Mouse (Mus musculus): ENCODE measurements around the gene Olfr315. TPM values are rescaled to one million over a fixed set of nuclear protein-coding genes. Genes with fewer than 3 reads are reported as not detected.
"Not testable (repeated sequence)": the region's sequence is repeated elsewhere in the genome, so short reads cannot be mapped to it uniquely, and the experiment has no call there.

The Olfr315 gene
- not detected for total RNA-seq (2021)
- not detected in 2 replicates for polyA plus RNA-seq (2012; rRNA removed)
- long read RNA-seq: 0 reads

DNA sequence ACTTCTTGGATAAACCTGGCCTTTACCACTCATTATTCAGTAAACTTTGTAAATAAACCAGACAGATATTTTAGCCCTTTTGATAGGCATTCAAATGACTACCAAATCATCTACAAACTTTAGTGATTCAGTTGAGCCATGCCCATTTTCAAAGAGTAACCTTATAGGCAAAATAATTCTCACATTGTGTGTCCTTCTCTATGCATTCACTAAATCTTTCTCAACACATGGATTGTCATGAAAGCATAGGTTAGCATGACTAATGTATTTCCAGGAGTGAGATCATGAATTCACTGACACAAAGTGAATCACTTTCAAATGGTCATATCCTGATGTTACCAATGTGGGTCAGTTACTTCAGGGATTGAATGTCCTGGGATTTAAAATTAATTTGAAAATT is at the start of gene Olfr315:
Gene Olfr315 (plus strand): TSS at position 301 of the 400 bp plus-strand sequence.
- DNase-seq: no peak

DNA sequence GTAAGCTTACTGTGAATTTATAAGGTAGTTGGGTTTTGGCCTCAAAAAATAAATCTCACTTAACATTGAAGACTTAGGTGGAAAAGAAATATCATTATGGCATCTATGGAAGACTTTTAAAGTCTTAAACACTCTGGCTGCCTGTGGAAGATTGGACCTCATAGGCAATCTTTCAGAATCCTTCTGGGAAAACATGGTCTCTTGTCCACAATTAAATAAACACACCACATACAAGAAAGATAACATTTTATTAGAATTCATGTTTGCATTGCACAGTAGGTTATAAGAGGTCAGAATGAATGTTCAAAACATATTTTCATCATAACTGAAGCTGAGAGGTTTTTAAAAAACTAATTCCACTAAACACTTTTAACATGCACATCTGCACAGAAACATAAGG is 49.1 kb upstream of the Olfr315 start, which contains the start of gene Olfr318:
Gene Olfr318 (minus strand): TSS at position 101 of the 400 bp plus-strand sequence.
- DNase-seq: no peak

DNA sequence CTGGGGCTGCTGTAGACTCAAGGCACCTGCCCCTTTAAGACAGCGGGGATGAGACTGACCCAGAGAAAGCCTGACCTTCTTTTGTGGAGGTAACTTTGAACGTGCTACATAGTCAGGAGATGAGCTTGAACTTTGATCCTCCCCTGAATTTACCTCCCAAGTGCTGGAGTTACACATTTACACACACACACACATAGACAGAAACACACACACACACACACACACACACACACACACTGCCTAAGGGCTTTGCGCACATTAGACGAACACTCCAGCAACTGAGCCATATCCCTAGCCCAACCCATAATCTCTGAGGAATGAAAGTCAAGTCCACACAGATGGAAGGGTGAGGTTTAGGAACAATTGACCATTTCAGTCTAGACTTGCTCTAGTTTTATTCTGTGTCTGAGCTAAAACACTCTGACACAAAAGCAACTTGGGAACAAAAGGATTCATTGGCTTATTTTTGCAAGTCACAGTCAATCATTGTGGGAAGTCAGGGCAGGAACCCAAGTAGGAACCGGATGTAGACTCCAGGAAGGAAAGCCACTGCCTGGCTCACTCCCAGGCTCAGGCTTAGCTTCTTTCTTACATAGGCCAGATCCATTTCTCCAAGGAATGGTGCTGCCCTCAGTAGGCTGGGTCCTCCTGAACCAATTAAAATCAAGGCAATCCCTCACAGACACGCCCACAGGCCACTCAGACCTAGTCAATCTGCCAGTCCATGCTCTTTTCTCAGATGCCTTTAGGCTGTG is 44.9 kb upstream of the Olfr315 start:
- not testable (repeated sequence) for DNase-seq

DNA sequence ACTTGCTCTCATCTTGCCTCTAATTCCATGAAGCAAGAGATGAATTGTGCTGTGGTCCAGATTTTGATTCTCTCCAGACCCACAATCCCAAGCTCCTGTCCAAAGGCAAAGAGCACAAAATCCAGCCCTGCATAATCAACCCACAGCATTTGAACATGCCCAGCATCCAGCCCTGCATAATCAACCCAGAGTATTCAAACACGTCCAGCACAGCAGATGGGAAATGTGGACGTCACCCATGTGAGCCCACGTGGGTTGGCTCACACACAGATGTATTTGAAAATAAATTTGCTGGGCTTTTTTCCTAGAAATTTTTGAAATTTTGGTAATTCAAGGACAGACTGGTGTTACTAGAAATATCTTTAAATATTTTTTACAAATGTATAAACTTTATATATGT is 39.6 kb upstream of the Olfr315 start:
- DNase-seq: no peak

DNA sequence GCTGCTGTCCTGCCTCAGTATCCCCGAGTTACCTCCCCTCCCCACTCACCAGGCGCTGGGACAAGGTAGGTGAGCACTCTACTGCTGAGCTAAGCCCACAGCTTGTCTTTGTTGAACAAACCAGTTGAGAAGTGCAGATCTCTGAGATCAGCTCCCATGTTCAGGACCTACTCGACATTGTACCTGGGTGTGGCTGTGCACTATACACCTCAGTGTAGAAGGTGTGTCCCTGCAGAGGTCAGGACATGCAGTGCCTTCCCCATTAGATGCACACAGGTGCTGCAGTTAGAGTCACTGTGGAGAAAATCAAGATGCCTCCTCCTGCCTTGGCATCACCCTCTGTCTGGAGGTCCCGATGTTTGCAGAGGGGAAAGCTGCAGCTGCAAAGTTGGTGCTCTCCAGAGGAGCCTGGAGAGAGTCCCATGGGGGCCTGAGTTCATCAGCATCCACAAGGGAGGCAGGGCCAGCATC is 34.2 kb upstream of the Olfr315 start, which contains the start of gene Olfr317:
Gene Olfr317 (minus strand): TSS at position 421 of the 471 bp plus-strand sequence.
- DNase-seq: no peak

DNA sequence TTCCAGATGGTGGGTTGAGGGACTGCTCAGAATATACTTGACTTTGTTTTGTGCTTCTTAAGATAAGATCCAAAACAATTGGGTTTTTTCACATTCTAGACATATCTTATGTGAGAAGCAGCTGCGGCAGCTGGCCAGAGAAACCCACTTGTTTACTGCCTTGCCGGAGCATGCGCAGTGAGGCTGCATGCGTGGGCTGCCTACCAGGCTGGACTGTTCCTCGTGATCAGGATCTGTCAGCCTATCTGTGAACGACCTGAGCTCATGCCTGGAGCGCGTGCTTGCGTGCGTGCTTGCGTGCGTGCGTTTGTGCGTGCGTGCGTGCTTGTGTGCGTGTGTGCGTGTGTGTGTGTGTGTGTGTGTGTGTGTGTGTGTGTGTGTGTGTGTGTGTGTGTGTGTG is 21.9 kb upstream of the Olfr315 start:
- DNase-seq: not testable (repeated sequence)

DNA sequence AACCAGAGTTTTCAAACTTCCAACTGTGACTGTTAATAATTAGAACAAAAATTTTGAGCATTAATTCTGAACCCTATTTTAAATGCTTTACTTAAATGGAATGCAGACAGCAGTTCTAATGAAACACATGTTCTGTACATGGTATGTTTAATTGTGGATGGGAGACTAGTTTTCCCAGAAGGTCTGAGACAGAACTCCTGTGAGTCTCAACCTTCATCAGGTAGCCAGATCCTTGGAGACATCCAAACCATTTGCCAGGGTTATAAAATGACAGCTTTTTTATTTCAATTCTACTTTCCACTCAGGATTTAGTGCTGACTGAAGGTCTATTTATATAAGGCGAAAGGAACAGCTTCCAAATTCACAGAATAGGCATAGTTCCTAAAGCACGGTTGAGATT is 20.6 kb upstream of the Olfr315 start, which contains the start of gene Olfr316:
Gene Olfr316 (plus strand): TSS at position 301 of the 400 bp plus-strand sequence.
- no peak for DNase-seq

DNA sequence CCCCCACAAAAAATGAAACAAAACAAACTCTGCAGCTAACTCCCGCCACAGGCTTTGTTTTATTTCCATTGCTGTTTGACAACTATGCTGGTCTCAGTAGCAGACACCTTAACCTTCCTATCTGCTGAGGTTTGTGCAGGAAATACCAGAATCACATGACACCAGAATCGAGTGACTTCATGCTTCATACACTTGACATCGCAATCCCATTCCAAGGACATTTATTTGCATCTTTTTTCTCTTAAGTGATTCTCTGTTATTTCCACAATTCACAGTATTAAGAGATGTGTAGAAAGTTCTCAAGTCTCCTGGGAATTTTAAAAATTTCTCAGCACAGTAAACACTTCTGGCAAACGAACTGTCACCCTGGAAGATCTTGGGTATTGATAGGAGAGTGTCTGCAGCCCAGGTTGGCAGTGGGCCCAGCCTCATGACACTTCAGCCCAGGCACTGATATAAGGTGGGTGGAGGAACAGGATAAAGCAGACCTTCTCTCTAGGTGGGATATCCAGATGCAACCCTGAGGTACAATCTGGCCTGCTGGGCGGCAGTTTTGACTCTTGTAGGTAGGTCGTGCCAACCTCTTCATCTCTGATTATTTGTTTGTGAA is 9.6 kb downstream of the Olfr315 start, which contains the start of gene Olfr314:
Gene Olfr314 (plus strand): TSS at position 473 of the 610 bp plus-strand sequence.
- no peak for DNase-seq

DNA sequence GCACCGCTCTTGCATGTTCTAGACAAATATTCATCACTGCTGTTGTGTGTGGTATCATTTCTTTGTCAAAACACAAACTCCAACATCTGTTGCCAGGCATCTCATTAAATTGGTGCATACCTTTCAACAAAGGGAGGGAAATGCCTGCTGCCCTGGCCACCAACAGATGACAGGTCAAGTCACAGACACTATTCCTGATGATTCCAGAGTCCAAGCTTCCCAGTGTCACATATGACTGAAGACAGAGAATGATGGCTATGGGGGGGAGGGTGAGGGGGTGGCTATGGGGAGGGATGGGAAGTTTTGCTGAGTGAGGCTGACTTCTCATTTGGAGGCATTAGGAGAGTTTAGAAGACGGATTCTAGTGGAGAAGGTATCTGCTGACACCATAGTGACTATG is 11.2 kb downstream of the Olfr315 start:
- no peak for DNase-seq

DNA sequence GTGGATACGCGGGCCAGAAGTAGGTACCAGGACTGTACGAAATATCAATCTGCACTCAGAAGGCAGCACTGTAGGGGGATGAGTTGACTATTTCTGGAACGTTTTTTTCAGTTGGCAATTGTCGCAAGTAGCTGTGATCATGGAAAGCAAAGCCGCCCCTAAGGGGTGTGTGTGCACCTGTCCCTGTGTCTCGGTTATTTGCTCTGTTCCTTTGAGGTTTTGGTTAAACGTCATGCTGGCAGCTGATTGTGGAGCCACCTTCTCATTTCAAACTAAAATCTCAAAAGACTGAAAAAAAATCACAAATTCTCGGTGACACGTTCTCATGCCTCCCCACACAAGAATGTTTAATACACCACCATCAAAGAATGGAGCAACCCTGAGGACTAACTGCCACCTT is 14.7 kb downstream of the Olfr315 start:
- DNase-seq: no peak

DNA sequence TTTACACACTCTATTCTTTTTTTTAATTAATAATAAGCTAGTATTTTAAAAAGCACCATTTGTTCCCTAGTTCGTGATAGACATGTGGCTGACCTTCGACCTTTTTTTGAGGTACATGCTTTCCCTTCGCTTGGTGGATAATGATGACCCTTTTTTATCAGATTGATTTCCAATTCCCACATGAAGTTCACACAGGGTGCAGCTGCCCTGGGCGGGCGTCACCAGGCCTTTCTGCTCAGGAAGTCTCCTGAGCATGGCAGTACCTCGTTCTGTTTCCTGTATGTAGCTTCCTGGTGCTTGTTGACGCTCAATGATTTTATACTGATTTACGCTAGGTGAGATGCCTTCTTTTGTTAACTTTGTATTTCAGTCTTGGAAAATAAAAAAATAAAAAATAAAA is 15.4 kb downstream of the Olfr315 start:
- no peak for DNase-seq

DNA sequence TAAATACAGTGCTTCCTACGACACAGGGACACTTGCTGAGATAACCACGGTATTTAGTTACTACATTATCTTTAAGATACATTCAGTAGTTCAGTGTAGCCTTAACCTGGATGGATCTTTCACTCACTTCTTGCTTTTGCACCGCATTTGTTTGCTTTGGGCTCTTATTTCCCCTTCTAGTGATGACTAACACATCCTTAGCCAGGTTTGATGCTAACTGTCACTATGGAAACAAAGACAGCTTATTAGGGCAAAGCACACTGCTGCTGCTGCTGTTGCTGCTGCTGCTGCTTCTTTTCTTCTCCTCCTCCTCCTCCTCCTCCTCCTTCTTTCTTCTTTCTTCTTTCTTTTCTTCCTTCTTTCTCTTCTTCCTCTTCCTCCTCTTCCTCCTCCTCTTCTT is 16.5 kb downstream of the Olfr315 start:
- DNase-seq: no peak

DNA sequence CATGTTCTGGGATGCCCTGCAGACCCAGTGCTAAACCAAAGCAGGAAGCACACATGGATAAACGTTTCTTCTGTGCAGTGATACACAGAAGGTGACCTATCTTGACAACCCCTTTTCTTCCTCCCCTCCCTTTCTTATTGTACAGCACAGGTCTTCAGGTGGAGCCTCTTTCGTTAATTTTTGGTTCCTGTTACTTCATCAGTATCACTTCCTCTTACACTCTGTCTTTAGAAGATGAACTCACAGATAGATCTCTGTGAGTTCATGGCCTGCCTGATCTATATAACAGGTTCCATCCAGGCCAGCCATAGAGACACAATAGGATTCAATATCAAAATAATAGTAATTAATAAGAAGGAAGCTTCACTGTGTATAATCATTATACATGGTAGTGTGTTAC is 17.1 kb downstream of the Olfr315 start:
- DNase-seq: no peak

DNA sequence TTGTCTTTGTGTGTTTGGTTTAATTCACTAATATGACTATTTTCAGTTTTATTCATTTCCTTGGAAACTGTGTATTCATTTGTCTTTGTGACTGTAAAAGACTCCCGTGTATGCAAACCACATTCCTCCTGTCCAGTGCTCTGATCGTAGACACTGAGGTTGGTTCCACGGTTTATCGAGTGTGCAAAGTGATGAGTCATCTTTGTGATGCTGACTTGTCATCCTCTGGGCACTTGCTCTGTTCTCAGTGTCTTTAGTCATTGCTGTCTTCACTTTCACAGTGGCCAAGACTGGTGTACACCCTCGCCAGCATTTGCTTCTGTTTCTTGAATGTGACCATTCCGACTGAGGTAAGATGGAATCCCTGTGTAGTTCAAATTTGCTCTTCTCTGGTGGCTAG is 17.7 kb downstream of the Olfr315 start:
- DNase-seq: no peak

DNA sequence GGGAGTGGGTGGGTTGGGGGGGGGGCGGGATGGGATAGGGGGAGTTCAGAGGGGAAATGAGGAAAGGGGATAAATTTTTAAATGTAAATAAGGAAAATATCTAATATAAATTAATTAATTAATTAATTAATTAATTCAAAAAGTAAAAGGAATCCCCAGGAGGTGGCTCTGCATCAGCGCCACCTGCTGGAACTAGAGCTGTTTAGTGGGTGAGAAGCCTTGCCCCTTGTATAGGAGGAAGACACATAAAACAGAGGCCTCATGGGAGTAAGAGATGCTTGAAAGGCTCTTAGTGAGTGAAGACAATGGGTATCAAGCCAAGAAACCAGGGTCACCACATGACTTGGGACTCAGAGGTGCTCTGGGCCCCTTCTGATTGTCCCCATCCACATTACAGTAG is 22.9 kb downstream of the Olfr315 start:
- DNase-seq: no peak

DNA sequence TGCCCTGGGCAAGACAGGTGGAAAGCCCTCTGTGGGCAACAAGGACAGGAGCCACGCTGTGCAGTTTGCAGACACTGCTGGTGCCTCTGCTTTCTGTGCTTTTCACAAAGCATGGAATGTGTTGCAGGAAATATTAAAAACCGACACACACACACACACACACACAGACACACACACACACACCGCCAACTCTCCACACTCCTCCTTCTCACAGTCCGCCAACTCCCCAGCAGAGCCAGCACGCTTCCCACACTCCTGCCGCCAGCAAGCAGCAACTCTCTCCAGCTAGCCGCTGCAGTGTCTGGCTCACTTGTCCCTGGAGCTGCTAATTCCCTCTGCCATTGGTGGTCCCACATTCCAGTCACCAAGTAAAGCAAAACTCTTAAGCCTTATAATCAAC is 23.9 kb downstream of the Olfr315 start:
- no peak for DNase-seq

DNA sequence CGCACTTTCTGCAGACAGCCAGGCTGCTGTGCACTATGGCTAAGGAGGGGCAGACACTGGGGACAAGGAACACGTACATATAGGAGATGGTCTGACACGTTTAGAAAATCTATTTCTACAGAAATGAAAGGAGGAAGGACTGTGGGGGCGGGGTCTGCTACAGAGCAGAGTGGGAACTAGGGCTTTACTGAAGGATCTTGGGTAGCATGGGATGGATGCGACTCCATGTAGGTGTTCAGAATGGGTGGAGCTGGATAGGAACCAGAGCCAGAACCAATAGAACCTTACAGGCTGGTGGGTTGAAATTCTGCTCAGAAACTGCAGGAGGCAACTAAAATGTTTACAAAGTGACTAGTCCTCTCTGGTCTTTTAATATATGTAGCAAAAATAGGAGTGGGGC is 26.8 kb downstream of the Olfr315 start:
- no peak for DNase-seq

DNA sequence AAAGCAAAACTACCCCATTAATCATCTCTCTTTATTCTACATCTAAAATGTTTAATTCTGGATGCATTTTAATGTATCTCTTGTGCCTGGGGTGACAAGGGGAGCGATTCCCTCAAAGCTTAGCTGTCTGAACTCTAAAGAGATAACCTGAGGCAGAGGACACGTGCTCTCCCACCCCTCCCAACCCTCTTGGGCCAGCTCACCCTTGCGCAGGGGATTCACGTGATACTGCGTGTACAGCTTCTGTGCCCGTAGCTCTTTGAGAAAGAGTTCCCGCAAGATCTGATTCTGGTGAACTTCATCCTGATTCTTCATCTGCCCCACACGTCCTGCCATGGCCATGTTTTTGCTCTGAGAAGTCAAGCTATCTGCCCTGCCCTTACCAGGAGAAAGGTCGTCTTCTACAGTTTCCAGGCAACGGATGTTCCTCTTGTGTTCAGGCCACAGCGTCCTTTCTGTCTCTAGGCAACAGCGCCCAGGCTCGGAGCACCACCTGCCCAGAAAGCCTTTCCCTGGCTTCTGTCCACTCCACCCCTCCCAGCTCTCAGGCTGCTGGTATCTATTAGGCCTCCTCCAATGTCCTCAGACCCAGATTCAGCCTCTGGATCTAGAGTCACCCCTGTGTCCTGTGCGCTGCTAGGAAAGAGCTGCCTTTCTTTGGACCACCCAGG is 28.7 kb downstream of the Olfr315 start, which contains the start of gene Fam183b:
Gene Fam183b (minus strand): TSS at position 403 of the 671 bp plus-strand sequence.
- peak; percentile 13 for DNase-seq

DNA sequence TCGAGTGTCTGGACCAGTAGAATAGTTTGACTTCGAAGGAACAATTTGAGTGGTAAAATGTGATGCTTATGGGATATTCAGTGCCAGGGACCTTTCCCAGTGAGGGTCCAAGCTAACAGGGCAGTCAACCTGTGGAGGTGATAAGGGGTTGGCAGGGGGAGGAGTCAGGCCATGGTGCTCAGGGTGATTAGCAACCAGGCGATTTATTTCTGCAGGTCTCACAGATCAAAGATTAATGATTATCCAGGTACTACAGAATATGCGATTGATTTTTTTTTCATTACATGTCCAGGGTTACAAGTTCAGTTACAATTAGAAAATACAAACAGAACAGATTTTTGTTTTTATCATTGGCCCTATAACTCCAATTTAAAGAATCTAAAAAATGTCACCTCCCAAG is 30.9 kb downstream of the Olfr315 start:
- DNase-seq: no peak

DNA sequence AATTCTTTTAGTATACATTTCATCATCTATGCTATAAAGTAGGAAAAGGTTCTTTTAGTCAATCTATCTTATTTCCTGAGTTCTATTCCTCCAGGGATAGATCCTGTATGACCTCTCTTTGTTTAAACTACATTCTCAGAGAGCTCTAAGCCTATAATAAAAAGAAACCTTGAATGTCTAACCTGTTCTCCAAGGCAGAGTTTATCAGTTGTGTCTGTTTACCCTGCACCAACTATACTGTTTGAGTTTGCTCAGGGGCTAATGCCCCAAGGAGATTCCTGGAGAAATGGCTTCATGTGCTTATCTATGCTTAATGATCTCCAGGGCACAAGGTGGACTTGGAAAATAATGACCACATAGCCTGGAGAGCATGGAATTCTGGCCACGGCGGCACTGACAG is 31.4 kb downstream of the Olfr315 start:
- no peak for DNase-seq

DNA sequence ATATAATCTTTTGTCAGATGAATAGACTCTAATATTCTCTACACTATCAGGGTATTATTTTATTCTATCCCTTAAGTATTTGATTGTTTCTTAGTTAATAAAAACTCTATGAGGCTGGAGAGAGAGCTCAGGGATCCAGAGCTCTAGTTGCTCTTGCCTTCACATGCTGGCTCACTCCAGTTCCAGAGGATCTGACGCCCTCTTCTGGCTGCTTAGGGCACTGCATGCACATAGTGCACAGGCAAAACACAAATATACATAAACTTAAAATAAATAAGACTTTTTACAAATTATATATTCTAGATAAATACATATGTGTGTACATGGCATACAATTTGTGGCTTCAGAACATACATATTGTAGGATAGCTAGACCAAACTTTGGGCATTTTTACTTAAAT is 39.0 kb downstream of the Olfr315 start:
- DNase-seq: no peak

DNA sequence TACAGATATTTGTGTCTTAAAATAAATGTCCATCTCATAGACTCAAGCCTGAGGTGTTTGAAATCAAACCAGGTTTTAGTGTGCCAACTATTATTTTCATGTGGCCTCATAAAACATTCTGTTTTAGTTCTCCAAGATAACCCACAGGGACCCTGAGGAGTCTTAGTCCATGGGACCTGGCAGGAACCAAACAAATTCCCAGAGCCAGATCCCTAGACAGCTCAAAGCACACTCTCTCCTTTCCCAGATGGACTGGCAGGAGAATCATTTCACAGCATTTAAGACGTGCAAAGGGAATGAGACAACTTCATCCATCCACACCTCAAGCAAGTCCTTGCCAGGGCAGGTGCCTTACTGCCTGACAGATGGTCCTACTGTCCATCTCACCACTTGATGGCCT is 41.7 kb downstream of the Olfr315 start, which contains the start of gene Olfr313:
Gene Olfr313 (plus strand): TSS at position 301 of the 400 bp plus-strand sequence.
- not testable (repeated sequence) for DNase-seq

All from adrenal gland, adult 2 months (tissue).